Mouse (Mus musculus): ENCODE data around the gene Miox.

DNA sequence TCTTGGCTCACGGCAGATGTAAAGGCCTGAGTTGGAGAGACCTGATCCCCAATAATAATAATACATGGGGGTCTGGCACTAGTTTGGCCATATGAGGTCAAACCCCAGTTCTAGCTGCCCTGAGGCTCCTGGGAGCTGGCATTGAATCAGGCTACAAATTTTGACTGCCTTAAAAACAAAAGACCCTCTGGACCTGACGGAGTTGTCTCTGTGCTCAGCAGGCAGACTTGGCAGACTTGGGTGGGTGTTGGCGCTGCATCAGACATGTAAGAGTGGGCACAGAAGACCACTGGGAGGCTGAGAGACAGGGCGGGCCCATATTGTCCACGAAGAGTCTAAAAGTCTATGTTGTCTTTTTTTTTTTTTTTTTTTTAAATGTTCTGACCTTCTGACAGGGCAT, 47.6 kb upstream of the Miox start:
- no peak for TF ChIP-seq CTCF (IDR thresholded peaks at IDR 0.05; ENCODE audit: borderline replicate concordance, control insufficient read depth, extremely low read depth, insufficient read depth, low read length, poor library complexity)
- TF ChIP-seq POLR2A (IDR thresholded peaks at IDR 0.05; ENCODE audit: control insufficient read depth, extremely low read depth, insufficient read depth, low read length, poor library complexity) = no peak

Data from thymus, adult 2 months (tissue).